Mouse (Mus musculus) embryonic fibroblast, embryonic 13.5 days (primary cell): ENCODE data around the gene Mapk8ip1. TPM values are rescaled to one million over a fixed set of nuclear protein-coding genes. Genes with fewer than 3 reads are reported as not detected.
A peak's percentile ranks its signal among the peaks of the same experiment; 100 is the strongest.

Experiments used
- H3K27ac ChIP-seq: 2 replicates; pipeline ENCODE4 v1.5.1; 2012; ENCODE audit warnings: low read length, control low read depth, inconsistent platforms; ENCODE audit not compliant: insufficient read depth
- H3K4me1 ChIP-seq: 2 replicates; pipeline ENCODE4 v1.6.1; 2011; ENCODE audit warnings: low read length; ENCODE audit not compliant: control insufficient read depth, insufficient read depth
- H3K4me3 ChIP-seq: 2 replicates; pipeline ENCODE4 v1.5.1; 2011; ENCODE audit warnings: mild to moderate bottlenecking, control low read depth, low read length; ENCODE audit not compliant: insufficient read depth
- CTCF ChIP-seq: IDR thresholded peaks from 2 replicates; pipeline ENCODE4 v1.5.1; 2011; ENCODE audit warnings: mild to moderate bottlenecking, control low read depth, low read length, moderate library complexity, borderline replicate concordance; ENCODE audit not compliant: insufficient read depth
- POLR2A ChIP-seq: IDR thresholded peaks from 2 replicates; pipeline ENCODE4 v1.6.1; 2011; ENCODE audit warnings: low read depth, mild to moderate bottlenecking, control low read depth, low read length, moderate library complexity
- polyA plus RNA-seq: library from polyadenylated mRNA; stranded (reverse); fragments of >200 nt; gene quantifications from 2 replicates; pipeline ENCODE4 v1.2.4, GENCODE M21; 2011; ENCODE audit warnings: low read depth; ENCODE audit not compliant: missing spikeins, insufficient read length

Gene Mapk8ip1
- polyA plus RNA-seq, 1 experiment, result 8.6 TPM

DNA sequence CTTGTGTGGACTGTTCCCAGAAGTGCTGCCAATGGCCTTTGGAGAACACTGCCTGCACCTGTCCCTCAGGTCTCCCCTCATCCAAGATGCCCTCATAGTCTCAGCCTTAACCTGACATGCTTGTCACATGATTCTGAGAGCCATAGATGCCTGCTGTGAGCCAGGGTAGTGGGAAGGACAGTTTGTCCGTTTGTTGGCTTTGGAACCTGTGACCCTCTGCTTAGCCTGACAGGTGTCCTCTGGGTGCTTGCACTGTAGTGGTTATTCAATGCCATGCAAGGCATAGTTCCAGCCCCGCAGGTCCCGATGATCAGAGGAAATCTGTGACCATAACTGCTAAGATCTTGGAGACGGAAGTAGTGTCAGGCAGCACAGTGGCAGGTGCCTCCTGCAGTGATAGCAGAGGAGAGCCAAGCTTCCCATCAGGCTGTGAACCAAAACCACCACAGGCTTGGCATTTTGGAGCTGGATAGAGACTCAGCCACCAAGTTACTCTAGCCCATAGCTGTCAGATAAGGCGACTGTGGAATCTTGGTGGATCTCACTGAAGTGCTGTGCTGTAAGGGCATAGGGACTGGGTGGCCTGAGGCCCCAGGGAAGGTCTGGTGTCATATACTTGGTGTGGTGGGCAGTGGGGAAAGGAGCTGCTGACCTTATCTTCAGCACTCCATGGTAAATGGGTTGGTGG lies 19.0 kb downstream of the Mapk8ip1 start, which contains the start of gene 1700029I15Rik:
TSS of gene 1700029I15Rik (plus strand) at position 638 of the 688 bp plus-strand sequence.
- Histone ChIP-seq H3K4me3 (no peak within 1 kb of the TSS), H3K4me1 (no peaks in the 10 kb centered on the region), H3K27ac (no peak within 1 kb of the TSS)
- TF ChIP-seq CTCF (no peak), POLR2A (no peak)

GRCm38 (mm10) chr2:92381161-92381560 lies 19.9 kb downstream of the Mapk8ip1 start:
- H3K27ac ChIP-seq, result no peak overlapping the region
- 0 out of 2 replicates have a peak, but pooled peaks cover 2% of the 10 kb centered on the region for H3K4me1 ChIP-seq
- H3K4me3 ChIP-seq, result no peak overlapping the region
- TF ChIP-seq POLR2A, result no peak
- no peak for TF ChIP-seq CTCF

- Histone ChIP-seq H3K4me1 (0 out of 2 replicates have a peak, but pooled peaks cover 2% of the 10 kb centered on the region), H3K4me3 (no peak overlapping the region), H3K27ac (no peak overlapping the region)
- TF ChIP-seq CTCF (no peak), POLR2A (no peak)
Measured at GRCm38 (mm10) chr2:92380495-92381050, 20.5 kb downstream of the Mapk8ip1 start.

GRCm38 (mm10) chr2:92379783-92380494 lies 21.1 kb downstream of the Mapk8ip1 start:
- Histone ChIP-seq H3K27ac (no peak overlapping the region), H3K4me3 (no peak overlapping the region), H3K4me1 (0 out of 2 replicates have a peak, but pooled peaks cover 2% of the 10 kb centered on the region)
- TF ChIP-seq CTCF (no peak), POLR2A (no peak)

GRCm38 (mm10) chr2:92377320-92377719 lies 23.7 kb downstream of the Mapk8ip1 start:
- H3K4me3 ChIP-seq, result no peak overlapping the region
- no peak for TF ChIP-seq CTCF
- TF ChIP-seq POLR2A, result no peak
- no peak overlapping the region for H3K27ac ChIP-seq
- H3K4me1 ChIP-seq, result 0 out of 2 replicates have a peak, but pooled peaks cover 2% of the 10 kb centered on the region

- Histone ChIP-seq H3K4me1 (0 out of 2 replicates have a peak, but pooled peaks cover 2% of the 10 kb centered on the region), H3K4me3 (peak overlapping the region; percentile 84), H3K27ac (no peak overlapping the region)
- TF ChIP-seq CTCF, result no peak
- no peak for TF ChIP-seq POLR2A
Measured at GRCm38 (mm10) chr2:92376300-92376699, 24.8 kb downstream of the Mapk8ip1 start.

DNA sequence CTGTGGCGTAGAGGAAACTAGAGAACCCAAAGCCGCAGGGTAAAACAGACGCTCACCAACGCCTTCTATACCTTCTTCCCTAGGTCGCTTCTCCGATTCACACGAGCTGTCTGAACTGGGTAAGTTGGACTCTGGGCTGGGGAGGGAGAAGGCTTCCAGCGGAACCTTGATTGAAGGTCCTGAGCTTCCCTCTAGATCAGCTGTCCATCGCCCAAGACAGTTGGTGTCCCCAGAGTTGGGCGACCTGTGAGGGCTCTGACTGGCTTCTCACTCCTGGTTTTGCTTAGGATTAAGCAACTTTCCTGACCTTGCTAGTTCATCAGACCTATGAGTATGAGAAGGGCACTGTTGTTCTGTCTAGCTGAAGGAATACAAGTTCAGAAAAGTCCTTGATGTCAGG lies 25.3 kb downstream of the Mapk8ip1 start:
- no peak overlapping the region for H3K27ac ChIP-seq
- peak overlapping the region; percentile 84 for H3K4me3 ChIP-seq
- H3K4me1 ChIP-seq, result 0 out of 2 replicates have a peak, but pooled peaks cover 2% of the 10 kb centered on the region
- TF ChIP-seq POLR2A (no peak), CTCF (no peak)

- peak overlapping the region; percentile 44 for H3K27ac ChIP-seq
- H3K4me3 ChIP-seq, result peak overlapping the region; percentile 84
- TF ChIP-seq POLR2A (peak; percentile 84), CTCF (no peak)
- H3K4me1 ChIP-seq, result 0 out of 2 replicates have a peak, but pooled peaks cover 2% of the 10 kb centered on the region
Measured at GRCm38 (mm10) chr2:92375099-92375623, 25.9 kb downstream of the Mapk8ip1 start.

DNA sequence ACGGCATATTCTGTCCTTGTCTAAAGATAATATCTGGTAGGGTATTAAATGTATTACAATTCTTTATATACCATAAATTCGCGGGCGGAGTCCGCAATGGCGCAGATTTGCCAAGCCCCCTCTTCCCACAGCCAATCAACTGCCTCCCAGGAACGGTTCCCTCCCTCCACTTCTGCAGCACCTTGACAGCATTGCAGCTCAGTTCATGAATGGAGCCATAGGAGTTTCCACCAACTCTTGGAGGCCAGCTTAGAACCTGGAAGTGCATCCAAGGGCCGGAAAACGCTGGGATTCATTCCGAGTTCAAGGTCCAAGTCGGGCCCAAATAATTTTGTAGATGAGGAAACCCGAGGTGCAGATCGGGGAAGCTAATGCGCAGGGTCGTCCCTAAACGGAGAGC lies 26.5 kb downstream of the Mapk8ip1 start, which contains the start of the genes Pex16 and Large2:
TSS of gene Pex16 (plus strand) at position 163 of the 400 bp plus-strand sequence.
TSS of gene Large2 (minus strand) at position 356 of the 400 bp plus-strand sequence.
- TF ChIP-seq POLR2A (peak; percentile 66), CTCF (no peak)
- H3K27ac ChIP-seq, result peak within 1 kb of the TSS; percentile 44
- H3K4me3 ChIP-seq, result peak within 1 kb of the TSS; percentile 84
- H3K4me1 ChIP-seq, result 0 out of 2 replicates have a peak, but pooled peaks cover 2% of the 10 kb centered on the region

DNA sequence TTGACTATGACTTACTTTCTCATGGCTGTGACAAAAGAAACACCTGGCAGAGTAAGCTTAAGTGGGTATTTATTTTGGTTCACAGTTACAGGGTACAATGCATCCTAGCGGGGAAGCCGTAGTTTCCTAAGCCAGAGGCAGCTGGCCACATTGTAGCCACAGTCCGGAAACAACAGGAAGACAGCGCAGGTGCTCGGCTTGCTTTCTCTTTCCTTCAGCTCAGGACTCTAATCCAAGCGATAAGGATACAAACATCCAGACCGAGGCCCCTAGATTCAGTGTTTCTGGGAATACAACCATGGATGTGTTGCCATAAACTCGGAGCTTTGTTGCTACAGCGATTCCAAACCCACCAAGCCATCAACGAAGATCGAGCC lies 27.6 kb downstream of the Mapk8ip1 start:
- 0 out of 2 replicates have a peak, but pooled peaks cover 2% of the 10 kb centered on the region for H3K4me1 ChIP-seq
- H3K4me3 ChIP-seq, result no peak overlapping the region
- H3K27ac ChIP-seq, result no peak overlapping the region
- no peak for TF ChIP-seq POLR2A
- no peak for TF ChIP-seq CTCF
